Mouse (Mus musculus): ENCODE data around the gene Lrrc74a.

DNA sequence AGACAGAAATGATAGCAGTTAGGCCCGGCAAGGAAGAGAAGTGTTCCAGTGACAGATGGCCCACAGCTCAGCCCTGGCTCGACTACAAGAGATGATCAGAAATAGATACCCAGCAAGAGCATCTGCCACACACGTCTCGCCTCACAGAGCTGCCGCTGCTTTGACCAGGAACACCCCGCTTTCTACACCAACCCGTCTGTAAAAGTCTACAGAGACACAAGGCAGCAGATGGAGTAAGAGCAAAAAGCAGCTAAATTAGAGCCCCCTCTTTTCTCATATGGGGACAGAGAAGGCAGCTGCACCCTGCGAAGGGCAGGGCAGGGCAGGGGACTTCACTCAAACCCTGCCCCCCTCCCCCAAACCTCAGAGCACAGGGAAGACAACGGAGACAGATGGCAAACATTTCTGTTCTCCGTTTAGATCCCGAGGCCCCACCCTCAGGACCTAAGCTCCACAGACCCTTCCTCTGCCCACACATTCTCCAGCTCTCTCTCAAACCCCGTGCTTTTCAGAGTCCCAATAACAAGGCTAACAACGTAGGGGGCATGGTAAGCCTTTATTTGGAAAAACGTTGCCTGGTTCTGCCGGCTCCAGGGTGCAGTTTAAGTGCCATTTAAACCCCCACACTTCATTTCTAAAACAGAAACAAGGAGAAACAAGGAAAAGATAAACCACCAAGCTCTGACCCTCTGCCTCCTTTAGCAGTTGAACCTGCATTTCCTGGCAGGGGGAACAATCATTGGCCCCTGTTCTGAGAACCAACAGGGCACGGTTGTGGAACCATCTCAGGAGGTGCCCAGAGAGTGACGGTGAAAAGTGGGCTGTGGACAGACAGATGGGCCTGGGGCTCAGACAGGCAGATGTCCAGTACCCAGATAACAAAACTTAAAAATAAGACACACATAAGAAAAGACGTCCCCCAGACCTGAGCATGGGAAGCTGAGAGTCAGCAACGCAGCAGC, 33.9 kb upstream of the Lrrc74a start:
- no peak for TF ChIP-seq MXI1 (IDR thresholded peaks at IDR 0.05; ENCODE audit: low read depth, low read length)
- no peak for TF ChIP-seq TBP (conservative IDR thresholded peaks at IDR 0.05; ENCODE audit: low read depth, low read length)
- TF ChIP-seq CTCF (conservative IDR thresholded peaks at IDR 0.05 in 1 of 2, IDR thresholded peaks at IDR 0.05 in 1 of 2; ENCODE audit: low read depth in 2 of 2, low read length in 2 of 2) = no peak
- no peak for TF ChIP-seq CHD2 (IDR thresholded peaks at IDR 0.05; ENCODE audit: low read length)
- TF ChIP-seq NRF1 (IDR thresholded peaks at IDR 0.05; ENCODE audit: low read depth, low read length) = no peak
- TF ChIP-seq RCOR1 (conservative IDR thresholded peaks at IDR 0.05; ENCODE audit: low read depth, low read length) = no peak
- no peak for TF ChIP-seq POLR2AphosphoS2 (IDR thresholded peaks at IDR 0.05; ENCODE audit: low read depth, low read length)
- no peak for TF ChIP-seq RAD21 (IDR thresholded peaks at IDR 0.05; ENCODE audit: low read depth, low read length)
- TF ChIP-seq USF1 (IDR thresholded peaks at IDR 0.05; ENCODE audit: low read depth, low read length) = no peak
- no peak for TF ChIP-seq POLR2A (IDR thresholded peaks at IDR 0.05; ENCODE audit: low read depth, low read length)
- no peak for TF ChIP-seq E2F4 (IDR thresholded peaks at IDR 0.05; ENCODE audit: insufficient replicate concordance, low read depth, low read length)
- TF ChIP-seq ZKSCAN1 (IDR thresholded peaks at IDR 0.05; ENCODE audit: borderline replicate concordance, low read depth, low read length) = no peak

All from CH12.LX (cell line).